Mouse (Mus musculus): ENCODE data around the gene Icam5.
"Not testable (repeated sequence)": the region's sequence is repeated elsewhere in the genome, so short reads cannot be mapped to it uniquely, and the experiment has no call there.

Icam5 gene

GRCm38 (mm10) chr9:21031896-21032351, at the start of gene Icam5:
TSS of gene Icam5 (plus strand) at chr9:21032073.
- peak; percentile 36 for DNase-seq

GRCm38 (mm10) chr9:20982171-20982570, 49.7 kb upstream of the Icam5 start:
- no peak for DNase-seq

GRCm38 (mm10) chr9:20983169-20983568, 48.7 kb upstream of the Icam5 start:
- DNase-seq, result no peak

- DNase-seq, result peak; percentile 76
These were observed 44.8 kb upstream of the Icam5 start for GRCm38 (mm10) chr9:20986952-20987686.

- no peak for DNase-seq
These were observed 43.9 kb upstream of the Icam5 start for GRCm38 (mm10) chr9:20987953-20988352.

GRCm38 (mm10) chr9:20990861-20991260, 41.0 kb upstream of the Icam5 start:
- peak; percentile 76 for DNase-seq

GRCm38 (mm10) chr9:20991587-20991986, 40.3 kb upstream of the Icam5 start:
- no peak for DNase-seq

- peak; percentile 87 for DNase-seq
These were observed 38.5 kb upstream of the Icam5 start for GRCm38 (mm10) chr9:20993165-20993898.

- DNase-seq, result no peak
These were observed 36.8 kb upstream of the Icam5 start for GRCm38 (mm10) chr9:20995069-20995468.

- no peak for DNase-seq
These were observed 34.8 kb upstream of the Icam5 start for GRCm38 (mm10) chr9:20997065-20997464.

- DNase-seq, result not testable (repeated sequence)
These were observed 33.5 kb upstream of the Icam5 start for GRCm38 (mm10) chr9:20998337-20998736.

GRCm38 (mm10) chr9:21000811-21001210, 31.1 kb upstream of the Icam5 start:
- peak; percentile 48 for DNase-seq

GRCm38 (mm10) chr9:21001651-21002200, 30.1 kb upstream of the Icam5 start:
- no peak for DNase-seq

GRCm38 (mm10) chr9:21002270-21002626, 29.6 kb upstream of the Icam5 start:
- DNase-seq, result no peak

- DNase-seq, result peak; percentile 92
These were observed 29.0 kb upstream of the Icam5 start, which contains the start of gene Mrpl4 for GRCm38 (mm10) chr9:21002627-21003551. TSS of gene Mrpl4 (plus strand) at chr9:21002738.

- no peak for DNase-seq
These were observed 24.4 kb upstream of the Icam5 start for GRCm38 (mm10) chr9:21007313-21007952.

GRCm38 (mm10) chr9:21008007-21008406, 23.9 kb upstream of the Icam5 start:
- no peak for DNase-seq

- peak; percentile 76 for DNase-seq
These were observed 21.5 kb upstream of the Icam5 start for GRCm38 (mm10) chr9:21010362-21010761.

GRCm38 (mm10) chr9:21010939-21011541, 20.8 kb upstream of the Icam5 start:
- DNase-seq, result not testable (repeated sequence)

- peak; percentile 83 for DNase-seq
These were observed 20.0 kb upstream of the Icam5 start for GRCm38 (mm10) chr9:21011846-21012312.

- DNase-seq, result no peak
These were observed 19.5 kb upstream of the Icam5 start for GRCm38 (mm10) chr9:21012368-21012767.
